Mouse (Mus musculus) midbrain, postnatal 0 days (tissue): Measurements from ENCODE around the gene Drg1. TPM values are rescaled to one million over a fixed set of nuclear protein-coding genes. Genes with fewer than 3 reads are reported as not detected.

Source experiments
- ATAC-seq: fragments of 200-750 bp; cut with Nextera tagmentation; 2 replicates; pipeline ENCODE4 v1.8.0; 2017; ENCODE audit warnings: moderate number of reproducible peaks, mild to moderate bottlenecking, moderate TSS enrichment, moderate library complexity; ENCODE audit not compliant: low FRiP score
- DNase-seq: peaks from one replicate; pipeline ENCODE4 v3.0.0-alpha.2; 2015; ENCODE audit warnings: low spot score
- H3K27ac ChIP-seq: fragments of 300-500 bp; sonication (generic); 2 replicates; pipeline ENCODE4 v1.5.1; 2014; ENCODE audit warnings: low read depth, mild to moderate bottlenecking, low read length, mixed read lengths
- H3K27me3 ChIP-seq: fragments of 300-500 bp; sonication (generic); 2 replicates; pipeline ENCODE4 v1.6.1; 2014; ENCODE audit warnings: low read length, control low read depth, mixed read lengths; ENCODE audit not compliant: insufficient read depth
- H3K36me3 ChIP-seq: fragments of 300-500 bp; sonication (generic); 2 replicates; pipeline ENCODE4 v1.6.1; 2014; ENCODE audit warnings: low read length, control low read depth, mixed read lengths; ENCODE audit not compliant: insufficient read depth
- H3K4me1 ChIP-seq: fragments of 300-500 bp; sonication (generic); 2 replicates; pipeline ENCODE4 v1.6.1; 2014; ENCODE audit warnings: mild to moderate bottlenecking, control low read depth, antibody characterized with exemption, low read length, mixed read lengths; ENCODE audit not compliant: insufficient read depth
- H3K4me2 ChIP-seq: fragments of 300-500 bp; sonication (generic); 2 replicates; pipeline ENCODE4 v1.6.1; 2014; ENCODE audit warnings: low read depth, mild to moderate bottlenecking, low read length, mixed read lengths; ENCODE audit not compliant: poor library complexity, severe bottlenecking
- H3K4me3 ChIP-seq: fragments of 300-500 bp; sonication (generic); 2 replicates; pipeline ENCODE4 v1.5.1; 2014; ENCODE audit warnings: low read depth, mild to moderate bottlenecking, low read length, moderate library complexity
- H3K9ac ChIP-seq: fragments of 300-500 bp; sonication (generic); replicated peaks from 2 replicates; pipeline ENCODE4 v1.6.1; 2014; ENCODE audit warnings: mild to moderate bottlenecking, low read length, moderate library complexity, mixed read lengths; ENCODE audit not compliant: poor library complexity, severe bottlenecking
- H3K9me3 ChIP-seq: fragments of 300-500 bp; sonication (generic); 2 replicates; pipeline ENCODE4 v1.6.1; 2016; ENCODE audit warnings: low read length, control low read depth
- CTCF ChIP-seq: IDR thresholded peaks from 2 replicates; pipeline ENCODE4 v1.5.1; 2016; ENCODE audit warnings: antibody characterized with exemption, mild to moderate bottlenecking
- WGBS: fragments of 180-500 bp; shearing (Covaris S2); extraction: QIAGEN DNeasy Blood & Tissue Kit; methylation state at CpG from one replicate; pipeline ENCODE4 v1.1.7; 2014; 5-methylcytosine and 5-hydroxymethylcytosine counted together
- polyA plus RNA-seq: library from polyadenylated mRNA; unstranded; fragments of >200 nt; fragmentation: Nextera tagmentation; extraction: Ambion mirVana; gene quantifications from 2 replicates; pipeline ENCODE4 v1.2.1, GENCODE M21; 2015
- total RNA-seq: library from RNA; depleted of rRNA; stranded (reverse); fragments of >200 nt; gene quantifications from 2 replicates; pipeline ENCODE4 v1.2.3, GENCODE M21; 2014

Drg1 gene
- total and polyA plus RNA-seq, 2 experiments from 2014 or later, result 80.6 to 183 TPM

DNA sequence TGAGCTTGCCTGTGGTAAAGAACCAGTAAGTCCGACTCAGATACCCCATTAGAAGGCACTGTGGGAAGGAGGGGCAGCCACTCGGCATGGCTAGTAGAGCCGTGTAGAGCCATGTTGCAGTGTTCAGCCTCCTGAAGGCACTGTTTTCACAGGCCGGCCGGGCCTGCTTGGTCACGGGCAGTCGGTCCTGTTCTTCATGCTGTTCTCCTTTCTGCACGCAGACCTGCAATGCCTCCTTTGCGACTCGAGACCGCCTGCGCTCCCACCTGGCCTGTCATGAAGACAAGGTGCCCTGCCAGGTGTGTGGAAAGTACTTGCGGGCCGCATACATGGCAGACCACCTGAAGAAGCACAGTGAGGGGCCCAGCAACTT lies 32.6 kb upstream of the Drg1 start:
- Histone ChIP-seq H3K36me3 (peaks cover 78% of the 10 kb centered on the region), H3K4me1 (no peaks in the 10 kb centered on the region; the same call in 1 of the 2 replicates), H3K4me3 (no peak overlapping the region), H3K27ac (no peak overlapping the region), H3K27me3 (no peaks in the 10 kb centered on the region), H3K9me3 (no peaks in the 10 kb centered on the region), H3K9ac (no peak overlapping the region), H3K4me2 (no peak overlapping the region)
- ATAC-seq (no peak), DNase-seq (no peak)
- no peak for TF ChIP-seq CTCF
- WGBS, result 88% methylated on average over 14 of the region's 14 CpGs

DNA sequence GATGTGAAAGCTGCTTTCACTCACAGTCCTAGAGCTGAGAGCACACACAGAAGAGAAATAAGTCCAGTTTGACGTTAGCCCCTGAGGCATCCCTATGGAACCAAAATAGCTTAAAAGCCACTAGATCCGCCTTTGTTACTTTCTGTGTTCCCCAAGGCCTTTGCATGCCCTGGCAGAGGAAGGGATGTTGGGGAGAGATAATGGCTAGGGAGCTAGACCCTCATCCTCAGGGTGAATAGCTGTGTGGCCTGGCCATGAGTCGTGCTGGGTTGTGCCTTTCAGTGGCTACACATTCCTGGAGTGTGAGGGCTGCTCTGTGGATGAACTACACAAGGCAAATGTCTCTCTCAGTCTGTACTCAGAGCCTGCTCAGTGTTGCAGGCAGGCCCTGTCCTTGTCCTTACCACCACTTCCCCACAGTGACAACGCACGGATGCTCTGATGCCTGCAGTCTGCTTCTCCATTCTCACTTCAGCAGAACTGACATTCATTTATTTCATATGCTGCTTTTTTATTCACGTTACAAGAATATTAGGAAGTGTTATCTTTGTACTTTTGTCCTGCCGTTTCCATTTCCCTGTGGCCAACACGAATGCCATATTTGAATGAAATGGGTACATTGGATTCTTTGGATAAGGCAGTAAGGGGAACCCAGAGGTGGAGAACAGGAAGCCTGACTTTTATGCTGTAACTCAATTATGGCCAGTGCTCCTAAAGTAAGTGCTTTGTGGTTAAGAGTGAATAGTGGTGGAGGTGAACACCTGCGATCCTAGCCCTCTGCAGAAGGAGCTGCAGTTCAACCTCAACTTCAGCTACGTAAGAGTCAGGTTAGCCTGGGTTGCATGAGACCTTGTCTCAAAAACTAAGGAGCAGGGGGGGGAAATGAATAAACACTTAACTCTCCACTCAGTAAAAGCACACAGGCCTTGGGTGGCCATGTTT lies 31.9 kb upstream of the Drg1 start:
- DNase-seq, result no peak
- no peak overlapping the region for H3K27ac ChIP-seq
- 84% methylated on average over 10 of the region's 10 CpGs for WGBS
- no peak overlapping the region for H3K9ac ChIP-seq
- peaks cover 6% of the 10 kb centered on the region; the same call in 1 of the 2 replicates for H3K4me1 ChIP-seq
- no peaks in the 10 kb centered on the region for H3K9me3 ChIP-seq
- no peak for TF ChIP-seq CTCF
- H3K4me2 ChIP-seq, result no peak overlapping the region
- no peak for ATAC-seq
- peaks cover 81% of the 10 kb centered on the region for H3K36me3 ChIP-seq
- no peaks in the 10 kb centered on the region for H3K27me3 ChIP-seq
- H3K4me3 ChIP-seq, result no peak overlapping the region

DNA sequence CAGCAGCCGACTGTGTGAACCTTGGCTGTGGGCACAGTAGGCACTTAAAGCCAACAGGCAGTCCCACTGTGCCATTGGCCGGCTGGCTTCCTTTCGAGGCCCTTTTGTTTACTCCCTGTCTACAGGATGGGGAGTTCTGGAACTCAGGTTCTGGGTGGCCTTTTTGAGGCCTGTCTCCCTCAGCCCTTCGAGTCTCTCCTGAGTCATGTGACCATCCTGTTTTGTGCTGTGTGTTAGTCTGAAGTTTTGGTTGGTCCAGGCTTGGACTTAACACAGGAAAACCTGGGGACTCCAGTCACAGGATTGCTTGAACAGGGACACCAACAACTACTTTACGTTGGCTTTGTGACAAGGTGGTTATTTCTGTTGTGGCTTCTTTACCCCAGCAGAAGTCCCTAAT lies 29.8 kb upstream of the Drg1 start:
- Histone ChIP-seq H3K9me3 (no peaks in the 10 kb centered on the region), H3K36me3 (peaks cover 68% of the 10 kb centered on the region), H3K4me2 (no peak overlapping the region), H3K9ac (no peak overlapping the region), H3K27me3 (no peaks in the 10 kb centered on the region), H3K4me3 (no peak overlapping the region), H3K4me1 (peaks cover 11% of the 10 kb centered on the region; the same call in 1 of the 2 replicates), H3K27ac (no peak overlapping the region)
- DNase-seq, result no peak
- no peak for ATAC-seq
- no peak for TF ChIP-seq CTCF
- 61% methylated on average over 5 of the region's 5 CpGs for WGBS

DNA sequence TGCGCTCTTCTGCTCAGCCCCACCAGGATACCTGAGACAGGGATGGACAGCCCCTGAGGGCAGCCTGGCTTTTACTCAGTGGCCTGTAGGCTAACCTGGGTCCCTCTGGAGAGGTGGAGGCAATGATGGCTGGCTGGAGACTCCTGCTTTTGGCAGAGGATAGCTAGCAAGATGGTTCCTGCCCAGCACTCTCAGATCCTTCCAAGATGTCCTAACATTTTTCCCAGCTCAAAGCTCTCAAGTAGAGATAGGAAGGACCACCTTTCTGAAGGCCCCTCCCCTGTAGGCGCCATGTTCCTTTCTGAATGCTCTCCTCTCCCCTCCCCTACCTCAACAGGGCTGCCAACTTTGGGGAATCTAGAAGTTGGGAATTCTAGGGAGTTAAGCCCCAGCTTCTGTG lies 28.4 kb upstream of the Drg1 start:
- TF ChIP-seq CTCF, result no peak
- peaks cover 11% of the 10 kb centered on the region; the same call in 1 of the 2 replicates for H3K4me1 ChIP-seq
- no peak overlapping the region for H3K4me2 ChIP-seq
- ATAC-seq (no peak), DNase-seq (no peak)
- no peak overlapping the region for H3K27ac ChIP-seq
- H3K9me3 ChIP-seq, result no peaks in the 10 kb centered on the region
- 86% methylated on average over 2 of the region's 2 CpGs for WGBS
- no peaks in the 10 kb centered on the region for H3K27me3 ChIP-seq
- peaks cover 55% of the 10 kb centered on the region for H3K36me3 ChIP-seq
- H3K4me3 ChIP-seq, result no peak overlapping the region
- 0 out of 2 replicates have a peak overlapping the region, but pooled peaks have one; percentile 14 for H3K9ac ChIP-seq

DNA sequence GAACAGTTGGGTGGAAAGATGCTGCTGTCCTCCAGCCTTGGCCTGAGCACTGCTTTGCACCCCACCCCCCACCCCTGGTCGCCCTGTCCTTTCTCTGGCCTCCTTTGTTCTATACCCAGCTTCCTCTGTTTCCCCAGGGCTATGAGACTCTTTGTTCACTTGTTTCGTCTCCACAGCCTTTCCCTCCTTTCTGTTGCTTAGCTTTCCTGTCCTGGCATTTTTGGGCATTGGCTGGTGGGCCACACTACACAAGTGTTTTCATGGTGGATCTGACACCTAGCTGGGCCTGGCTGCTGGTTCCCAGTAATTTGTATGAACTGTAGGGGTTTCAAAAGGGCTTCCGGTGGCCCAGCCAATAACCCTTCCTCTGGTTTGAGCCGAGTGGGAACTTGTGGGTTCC lies 27.1 kb upstream of the Drg1 start:
- peak overlapping the region; percentile 84 for H3K9ac ChIP-seq
- no peak overlapping the region; the same call in 1 of the 2 replicates for H3K27ac ChIP-seq
- peaks cover 11% of the 10 kb centered on the region; the same call in 1 of the 2 replicates for H3K4me1 ChIP-seq
- 10% methylated on average over 4 of the region's 4 CpGs for WGBS
- peak overlapping the region; percentile 100 for H3K4me2 ChIP-seq
- no peak for TF ChIP-seq CTCF
- DNase-seq, result no peak
- no peak for ATAC-seq
- peak overlapping the region; percentile 79; the same call in 1 of the 2 replicates for H3K4me3 ChIP-seq
- H3K36me3 ChIP-seq, result peaks cover 43% of the 10 kb centered on the region
- no peaks in the 10 kb centered on the region for H3K27me3 ChIP-seq
- H3K9me3 ChIP-seq, result no peaks in the 10 kb centered on the region

DNA sequence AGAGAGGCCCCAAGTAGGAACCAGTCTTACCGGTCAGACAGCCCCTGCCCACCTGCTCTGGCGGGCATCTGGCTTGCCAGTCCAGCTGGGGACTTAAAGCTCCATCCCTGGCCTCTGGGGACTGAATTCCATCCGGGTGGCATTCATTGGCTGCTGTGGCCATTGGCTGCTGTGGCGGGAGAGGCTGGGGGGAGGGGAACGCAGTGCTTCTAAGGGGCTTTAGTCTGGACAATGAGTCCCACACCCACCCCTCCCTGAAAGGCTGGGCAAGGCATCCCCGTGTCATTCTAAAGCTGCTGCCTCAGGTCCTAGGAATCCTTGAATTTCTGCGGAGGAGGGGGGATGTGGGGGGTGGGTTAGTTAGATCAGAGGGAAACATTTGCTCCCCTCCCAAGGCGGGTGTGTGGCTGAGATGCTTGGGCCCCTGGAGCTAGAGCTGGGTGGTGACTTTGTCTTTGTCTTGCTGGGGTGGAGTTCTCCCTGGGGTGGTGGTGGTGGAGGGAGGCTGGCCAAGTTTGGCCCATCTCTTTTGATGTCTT lies 26.6 kb upstream of the Drg1 start:
- peaks cover 42% of the 10 kb centered on the region for H3K36me3 ChIP-seq
- H3K4me2 ChIP-seq, result peak overlapping the region; percentile 100
- 3% methylated on average over 8 of the region's 8 CpGs for WGBS
- H3K27me3 ChIP-seq, result no peaks in the 10 kb centered on the region
- peak overlapping the region; percentile 84 for H3K9ac ChIP-seq
- ATAC-seq (no peak), DNase-seq (peak; percentile 77)
- peak overlapping the region; percentile 79 for H3K4me3 ChIP-seq
- H3K4me1 ChIP-seq, result peaks cover 11% of the 10 kb centered on the region; the same call in 1 of the 2 replicates
- peak overlapping the region; percentile 52 for H3K27ac ChIP-seq
- H3K9me3 ChIP-seq, result no peaks in the 10 kb centered on the region
- TF ChIP-seq CTCF, result no peak
